Mouse (Mus musculus): ENCODE data around the gene Olfr734.

Olfr734 gene

GRCm38 (mm10) chr14:50326661-50327060, at the start of gene Olfr734:
Olfr734 (minus strand) TSS chr14:50326761.
- DNase-seq (ENCODE audit: low spot score), result no peak

GRCm38 (mm10) chr14:50363561-50363960, 37.0 kb upstream of the Olfr734 start:
- DNase-seq (ENCODE audit: low spot score), result no peak

- no peak for DNase-seq (ENCODE audit: low spot score)
Measured at GRCm38 (mm10) chr14:50360480-50360879, 33.9 kb upstream of the Olfr734 start.

- DNase-seq (ENCODE audit: low spot score), result no peak
Measured at GRCm38 (mm10) chr14:50357593-50357992, 31.0 kb upstream of the Olfr734 start, which contains the start of gene Tlr11. Tlr11 (plus strand) TSS chr14:50357914.

GRCm38 (mm10) chr14:50356725-50357124, 30.2 kb upstream of the Olfr734 start:
- no peak for DNase-seq (ENCODE audit: low spot score)

- DNase-seq (ENCODE audit: low spot score), result peak; percentile 70
Measured at GRCm38 (mm10) chr14:50352438-50352837, 25.9 kb upstream of the Olfr734 start.

GRCm38 (mm10) chr14:50348796-50349195, 22.2 kb upstream of the Olfr734 start, which contains the start of gene Olfr735:
Olfr735 (minus strand) TSS chr14:50348872.
- DNase-seq (ENCODE audit: low spot score), result no peak

GRCm38 (mm10) chr14:50301422-50301821, 25.1 kb downstream of the Olfr734 start, which contains the start of gene Olfr733:
Olfr733 (minus strand) TSS chr14:50301522.
- no peak for DNase-seq (ENCODE audit: low spot score)

- no peak for DNase-seq (ENCODE audit: low spot score)
Measured at GRCm38 (mm10) chr14:50284106-50284505, 42.5 kb downstream of the Olfr734 start, which contains the start of gene Olfr732. Olfr732 (minus strand) TSS chr14:50284206.
